Mouse (Mus musculus) liver (tissue): ENCODE measurements around the gene Klhl31.
A peak's percentile ranks its signal among the peaks of the same experiment; 100 is the strongest.

Experiments used
- DNase-seq: peaks from one replicate; pipeline ENCODE4 v3.0.0-alpha.2; 2020; ENCODE audit warnings: mixed read lengths

Gene Klhl31

GRCm38 (mm10) chr9:77636450-77636951 is at the start of gene Klhl31:
Klhl31 (plus strand) TSS chr9:77636500.
- no peak for DNase-seq

- no peak for DNase-seq
Measured at GRCm38 (mm10) chr9:77586806-77587591, 49.3 kb upstream of the Klhl31 start.

DNA sequence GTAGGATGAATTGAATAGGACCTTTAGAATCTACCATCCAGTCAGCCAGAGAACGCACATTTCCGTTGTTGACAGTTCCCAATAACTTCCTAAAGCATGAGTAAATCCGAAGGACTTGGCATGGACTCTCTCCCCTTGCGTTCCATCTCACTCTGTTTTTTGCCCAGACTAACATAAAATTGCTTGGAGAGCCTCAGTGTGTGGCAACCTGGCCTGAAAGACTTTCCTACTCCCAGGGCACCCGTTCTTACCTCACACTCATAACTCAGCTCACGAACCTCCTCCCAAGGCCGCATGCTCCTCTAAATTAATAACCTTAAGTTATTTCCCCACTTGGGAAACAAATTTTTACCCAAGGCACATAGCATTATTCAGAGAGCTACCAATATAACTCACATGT is 48.7 kb upstream of the Klhl31 start:
- DNase-seq = no peak

DNA sequence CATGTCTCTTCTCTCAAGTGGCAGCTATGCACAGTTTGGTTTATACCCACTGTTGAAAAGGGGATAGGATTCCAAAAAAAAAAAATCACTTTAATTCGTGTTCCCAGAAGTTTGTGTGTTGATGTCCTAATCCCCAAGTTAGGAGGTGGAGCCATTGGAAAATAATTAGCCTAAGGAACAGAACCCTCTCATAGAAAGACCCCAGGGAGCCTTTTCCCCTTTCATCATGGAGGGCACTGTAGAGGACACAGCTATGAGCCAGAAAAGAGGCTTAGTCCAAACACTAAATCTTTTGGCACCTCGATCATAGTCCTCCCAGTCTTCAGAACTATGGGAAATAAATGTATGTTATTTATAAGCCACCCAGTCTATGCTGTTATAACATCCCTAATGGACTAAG is 46.8 kb upstream of the Klhl31 start:
- no peak for DNase-seq

- DNase-seq = no peak
Measured at GRCm38 (mm10) chr9:77592423-77592822, 43.9 kb upstream of the Klhl31 start.

- DNase-seq = no peak
Measured at GRCm38 (mm10) chr9:77595006-77595626, 41.2 kb upstream of the Klhl31 start.

DNA sequence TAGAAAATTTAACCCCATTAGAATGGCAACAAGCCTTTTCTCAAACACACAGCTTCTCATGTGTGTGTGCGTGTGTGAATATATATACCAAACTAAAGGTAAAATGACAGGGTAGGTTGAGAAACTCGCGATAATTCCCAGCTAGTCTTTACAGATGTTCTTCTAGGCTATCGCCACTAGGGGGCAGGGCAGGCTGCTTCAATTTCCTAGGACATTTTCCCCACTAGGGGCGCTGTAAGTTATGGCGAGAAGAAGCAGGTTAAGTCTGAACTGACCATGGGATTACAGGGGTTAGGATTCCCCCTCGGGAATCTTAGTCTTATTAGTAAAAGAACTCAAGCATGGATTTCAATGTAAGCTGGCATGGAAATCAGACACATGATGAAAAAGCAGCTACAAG is 39.9 kb upstream of the Klhl31 start:
- peak; percentile 71 for DNase-seq

DNA sequence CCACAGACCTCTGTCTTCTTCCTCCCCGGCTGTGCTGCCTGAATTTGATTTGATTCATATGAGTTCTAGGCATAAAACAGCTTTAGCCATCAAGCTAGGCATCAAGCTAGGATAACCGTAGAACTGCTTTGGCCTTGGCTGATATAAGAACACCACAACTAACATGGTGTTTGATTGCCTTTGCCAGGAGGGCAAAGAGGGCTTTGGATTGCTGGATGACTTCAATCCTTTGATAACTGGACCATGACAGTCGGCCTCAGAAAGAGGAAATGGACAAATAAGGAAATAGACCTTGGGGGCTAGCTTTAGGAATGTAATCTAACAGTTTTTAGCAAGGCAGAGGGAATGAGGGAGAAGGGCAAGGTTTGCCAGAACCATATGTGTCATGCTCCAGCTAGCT is 37.7 kb upstream of the Klhl31 start:
- DNase-seq = no peak

- DNase-seq = no peak
Measured at GRCm38 (mm10) chr9:77602302-77603266, 33.7 kb upstream of the Klhl31 start.

- no peak for DNase-seq
Measured at GRCm38 (mm10) chr9:77603965-77604509, 32.3 kb upstream of the Klhl31 start.

GRCm38 (mm10) chr9:77607295-77607694 is 29.0 kb upstream of the Klhl31 start:
- DNase-seq = no peak

- DNase-seq = peak; percentile 39
Measured at GRCm38 (mm10) chr9:77607840-77608239, 28.5 kb upstream of the Klhl31 start.

- DNase-seq = no peak
Measured at GRCm38 (mm10) chr9:77610811-77611210, 25.5 kb upstream of the Klhl31 start.

- no peak for DNase-seq
Measured at GRCm38 (mm10) chr9:77612349-77612748, 24.0 kb upstream of the Klhl31 start.

GRCm38 (mm10) chr9:77615868-77616267 is 20.4 kb upstream of the Klhl31 start:
- DNase-seq = no peak

DNA sequence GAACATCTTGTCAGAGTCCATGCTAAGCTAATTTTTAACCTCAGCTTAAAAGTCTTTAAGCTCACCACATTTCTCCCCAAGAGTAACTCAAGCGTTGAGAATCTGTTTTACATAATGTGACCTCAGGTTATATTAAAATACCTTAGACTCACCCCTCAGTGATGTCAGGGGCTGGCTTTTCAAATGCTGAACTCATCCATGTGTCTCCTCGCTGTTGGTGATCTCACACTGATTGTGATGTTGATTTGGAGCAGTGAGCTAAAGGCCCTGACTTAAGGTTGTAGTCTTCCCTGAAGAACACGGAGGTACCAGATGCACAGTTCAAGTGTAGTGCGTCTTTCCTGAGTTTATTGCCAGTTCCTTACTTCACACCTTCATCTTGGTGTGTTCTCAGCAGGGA is 19.5 kb upstream of the Klhl31 start:
- DNase-seq = no peak

GRCm38 (mm10) chr9:77617751-77618150 is 18.5 kb upstream of the Klhl31 start:
- no peak for DNase-seq

GRCm38 (mm10) chr9:77618392-77618791 is 17.9 kb upstream of the Klhl31 start:
- no peak for DNase-seq

DNA sequence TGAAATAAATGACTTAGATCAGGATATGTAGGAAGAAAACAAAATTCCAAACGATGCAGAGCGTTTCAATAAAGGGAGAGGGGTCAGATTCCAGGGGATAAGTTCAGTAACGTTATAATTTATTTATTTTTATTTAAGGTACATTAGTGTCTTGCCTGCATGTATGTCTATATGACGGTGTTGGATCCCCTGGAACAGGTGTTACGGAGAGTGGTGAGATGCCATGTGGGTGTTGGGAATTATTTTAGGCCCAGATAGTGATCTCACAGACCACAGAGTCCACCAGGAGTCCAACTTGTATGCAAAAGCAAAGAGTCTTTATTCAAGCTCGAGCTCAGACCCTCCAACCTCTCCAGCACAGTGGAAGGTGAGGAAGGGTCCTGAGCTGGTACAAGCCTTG is 16.2 kb upstream of the Klhl31 start:
- no peak for DNase-seq

- DNase-seq = no peak
Measured at GRCm38 (mm10) chr9:77620482-77620881, 15.8 kb upstream of the Klhl31 start.

DNA sequence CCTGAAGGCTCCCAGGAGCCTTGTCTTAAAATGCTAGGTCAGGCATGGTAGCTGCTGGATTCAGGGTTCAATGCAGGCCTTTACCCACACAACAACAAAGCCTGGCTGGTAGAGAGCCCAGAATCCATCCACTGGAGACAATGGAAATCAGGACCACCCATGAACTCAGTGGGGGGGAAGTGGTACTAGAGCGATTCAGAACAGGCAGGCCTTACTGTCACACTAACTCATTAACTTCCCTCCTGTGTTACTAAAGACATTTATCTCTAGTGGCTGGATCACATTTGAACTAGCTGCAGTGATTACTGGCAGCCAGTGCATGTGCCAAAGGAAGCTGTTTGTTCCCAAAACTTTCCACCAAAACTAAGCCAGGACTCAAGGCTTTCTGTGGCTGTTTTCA is 13.4 kb upstream of the Klhl31 start:
- DNase-seq = no peak

- DNase-seq = no peak
Measured at GRCm38 (mm10) chr9:77623318-77624050, 12.8 kb upstream of the Klhl31 start.
